Mouse (Mus musculus) lung, adult 2 months (tissue): ENCODE measurements around the gene Olfr218.

Experiments
- CTCF ChIP-seq: fragments of 200-500 bp; IDR thresholded peaks from 2 replicates; pipeline ENCODE4 v1.5.1; 2011; ENCODE audit warnings: mild to moderate bottlenecking, low read length, control low read depth; ENCODE audit not compliant: insufficient read depth
- POLR2A ChIP-seq: fragments of 200-500 bp; IDR thresholded peaks from 2 replicates; pipeline ENCODE4 v1.6.1; 2011; ENCODE audit warnings: low read depth, mild to moderate bottlenecking, control low read depth, low read length, borderline replicate concordance; ENCODE audit errors: extremely low read depth

- TF ChIP-seq CTCF (no peak), POLR2A (no peak)
Measured at GRCm38 (mm10) chr1:173190540-173190939, 7.1 kb upstream of the Olfr218 start, which contains the start of gene Olfr1406.
